Mouse (Mus musculus): Measurements from ENCODE around the gene Ctbs.

GRCm38 (mm10) chr3:146494941-146495340 is 45.3 kb downstream of the Ctbs start:
- TF ChIP-seq CHD2 (IDR thresholded peaks at IDR 0.05; ENCODE audit: low read depth, low read length) (no peak), HCFC1 (IDR thresholded peaks at IDR 0.05; ENCODE audit: borderline replicate concordance, insufficient read depth, low read length) (no peak), ZNF384 (IDR thresholded peaks at IDR 0.05; ENCODE audit: low read depth, low read length) (no peak), ZC3H11A (IDR thresholded peaks at IDR 0.05; ENCODE audit: borderline replicate concordance, low read depth, low read length) (no peak), MAFK (IDR thresholded peaks at IDR 0.05; ENCODE audit: insufficient read depth, low read depth, low read length) (no peak)

Measured in ES-E14 (cell line).